Mouse (Mus musculus) small intestine, adult 2 months (tissue): ENCODE data around the gene Recql5.

Source experiments
- CTCF ChIP-seq: fragments of 200-500 bp; IDR thresholded peaks from 2 replicates; pipeline ENCODE4 v1.5.1; 2012; ENCODE audit warnings: low read depth, mild to moderate bottlenecking, control low read depth, inconsistent platforms, low read length, moderate library complexity, mixed read lengths; ENCODE audit not compliant: insufficient replicate concordance, insufficient read length; ENCODE audit errors: extremely low read depth
- POLR2A ChIP-seq: fragments of 200-500 bp; IDR thresholded peaks from 2 replicates; pipeline ENCODE4 v1.6.1; 2012; ENCODE audit warnings: low read depth, mild to moderate bottlenecking, control low read depth, inconsistent platforms, low read length, moderate library complexity

GRCm38 (mm10) chr11:115903384-115904230, 29.7 kb downstream of the Recql5 start:
- TF ChIP-seq CTCF (no peak), POLR2A (no peak)
